In the genomic region with DNA sequence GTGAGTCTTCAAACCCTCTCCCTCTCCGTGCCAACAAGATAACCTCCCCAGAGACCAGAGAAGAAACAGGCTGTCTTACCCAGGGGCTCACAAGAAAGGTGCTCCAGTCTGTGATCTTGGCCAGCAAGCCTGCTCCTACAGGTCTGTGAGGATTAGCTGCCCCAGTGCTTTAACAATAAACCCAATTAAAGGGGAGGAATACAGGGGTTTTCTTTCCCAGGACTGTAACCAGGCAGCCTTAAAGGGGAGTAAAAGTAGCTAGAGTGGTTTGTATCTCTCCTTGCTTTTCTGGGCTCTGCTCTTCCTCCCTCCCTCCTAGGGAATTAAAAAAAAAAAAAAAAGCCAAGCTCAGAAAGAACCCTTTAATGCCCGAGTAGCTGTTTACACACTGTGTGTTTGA, we compare ENCODE assay signal across 8 mouse cellular contexts. TPM values are rescaled to one million over a fixed set of nuclear protein-coding genes. Genes with fewer than 3 reads are reported as not detected.
DNase-seq lines count a peak whose midpoint lies in the region; ATAC-seq lines count a peak whose summit lies in the region.

Gene Camk1g, minus strand, starts transcription at position 203 of the 400 bp plus-strand sequence.

- peak within 1 kb of the TSS; percentile 60 for H3K27ac ChIP-seq in hindbrain, embryonic 13.5 days
- H3K27ac ChIP-seq in stomach, embryonic 14.5 days (ENCODE audit: low read length): no peak within 1 kb of the TSS

- H3K4me3 ChIP-seq in hindbrain, embryonic 13.5 days: peak within 1 kb of the TSS; percentile 62
- H3K4me3 ChIP-seq in stomach, embryonic 14.5 days (ENCODE audit: low read depth, low read length): peak within 1 kb of the TSS; percentile 33

- intact Hi-C loops in left cerebral cortex, postnatal 4 days (cut with DNase I): no loop called here

- H3K36me3 ChIP-seq in hindbrain, embryonic 13.5 days: 0 out of 2 replicates have a peak, but pooled peaks cover 4% of the 10 kb centered on the region
- H3K36me3 ChIP-seq in stomach, embryonic 14.5 days (ENCODE audit: control insufficient read depth, insufficient read depth, low read length): no peaks in the 10 kb centered on the region

- H3K4me1 ChIP-seq in hindbrain, embryonic 13.5 days (replicated peaks): peaks cover 38% of the 10 kb centered on the region
- H3K4me1 ChIP-seq in stomach, embryonic 14.5 days (ENCODE audit: control insufficient read depth, insufficient read depth, low read length): peaks cover 8% of the 10 kb centered on the region

- peak; percentile 48 for DNase-seq in layer of hippocampus, adult 11-12 months (ENCODE audit: low spot score)
- DNase-seq in layer of hippocampus, adult 9-10 months (ENCODE audit: low spot score): no peak
- peak; percentile 78 for DNase-seq in embryo, embryonic 11 days
- DNase-seq in left cerebral cortex, postnatal 4 days: no peak
- DNase-seq in cerebellum, postnatal 25 days: no peak
- no peak for DNase-seq in urinary bladder, adult 2 months (ENCODE audit: low spot score)

- H3K27me3 ChIP-seq in hindbrain, embryonic 13.5 days: no peaks in the 10 kb centered on the region
- H3K27me3 ChIP-seq in stomach, embryonic 14.5 days (ENCODE audit: control insufficient read depth, insufficient read depth, low read length): no peaks in the 10 kb centered on the region

- peak within 1 kb of the TSS; percentile 89 for H3K4me2 ChIP-seq in hindbrain, embryonic 13.5 days
- H3K4me2 ChIP-seq in stomach, embryonic 14.5 days (replicated peaks; ENCODE audit: low read depth, low read length): peak within 1 kb of the TSS; percentile 63

- ATAC-seq in hindbrain, embryonic 13.5 days (ENCODE audit: low FRiP score): peak; percentile 90
- ATAC-seq in stomach, embryonic 14.5 days (ENCODE audit: insufficient number of reproducible peaks, insufficient read depth, low FRiP score, low read depth): peak; percentile 86

- peak within 1 kb of the TSS; percentile 84 for H3K9ac ChIP-seq in hindbrain, embryonic 13.5 days
- H3K9ac ChIP-seq in stomach, embryonic 14.5 days (replicated peaks; ENCODE audit: low read depth, low read length): 0 out of 2 replicates have a peak within 1 kb of the TSS, but pooled peaks have one; percentile 4

- H3K9me3 ChIP-seq in hindbrain, embryonic 13.5 days: no peaks in the 10 kb centered on the region
- H3K9me3 ChIP-seq in stomach, embryonic 14.5 days (ENCODE audit: control insufficient read depth, low read depth, low read length): no peaks in the 10 kb centered on the region

- 2% methylated on average over 2 of the region's 2 CpGs for WGBS in hindbrain, embryonic 13.5 days
- 2% methylated on average over 2 of the region's 2 CpGs for WGBS in stomach, embryonic 14.5 days

RNA-seq across cellular contexts. Expression of gene Camk1g, which starts in this region (rescaled TPM):
- 31.7 and 35.5 TPM in 2 replicates for polyA plus RNA-seq in hindbrain, embryonic 13.5 days (2015; fragmentation: Nextera tagmentation; extraction: Ambion mirVana)
- total RNA-seq in left cerebral cortex, postnatal 4 days (2021): 10 to 100 TPM; 36.4 to 39.0 TPM
- 7.6 and 10.5 TPM in 2 replicates for polyA plus RNA-seq in stomach, embryonic 14.5 days (2014; fragmentation: Nextera tagmentation; extraction: Ambion mirVana)
- polyA plus RNA-seq in urinary bladder, adult 2 months (2012; rRNA removed): 0.44 and 0.48 TPM in 2 replicates

Comparison
In these comparisons a context has a peak if more than half of its experiments do, and no peak if none do; other contexts are left out.
1. DNase-seq: peak in layer of hippocampus, adult 11-12 months (single experiment) and embryo, embryonic 11 days (single experiment); none in layer of hippocampus, adult 9-10 months (single experiment), left cerebral cortex, postnatal 4 days (single experiment), cerebellum, postnatal 25 days (0 of 2) and urinary bladder, adult 2 months (single experiment).